Mouse (Mus musculus): ENCODE measurements around the gene Adam19.

The Adam19 gene

GRCm38 (mm10) chr11:46054311-46054710 is 1.5 kb upstream of the Adam19 start:
- CTCF ChIA-PET, result no interaction called here

GRCm38 (mm10) chr11:46054911-46055895 is 589 bp upstream of the Adam19 start:
- CTCF ChIA-PET, result interaction anchor here (0.6 to 0.7 kb wide), 2 partner anchors 160 to 1568 kb away, joined by 3 to 4 read pairs; no protein-coding TSS in a partner anchor

GRCm38 (mm10) chr11:46056770-46057411 is 1.1 kb downstream of the Adam19 start:
- CTCF ChIA-PET, result interaction anchor here (0.6 kb wide), 1 partner anchor 216 kb away, joined by 4 read pairs; no protein-coding TSS in a partner anchor

- CTCF ChIA-PET, result interaction anchor here (0.5 kb wide), 1 partner anchor 25 kb away, joined by 3 read pairs; no protein-coding TSS in a partner anchor
Measured at GRCm38 (mm10) chr11:46058011-46058410, 2.2 kb downstream of the Adam19 start.

- CTCF ChIA-PET, result interaction anchor here (0.7 kb wide), 4 partner anchors 67 to 993 kb away, joined by 3 to 12 read pairs (median 9); no protein-coding TSS in a partner anchor
Measured at GRCm38 (mm10) chr11:46058916-46059315, 3.1 kb downstream of the Adam19 start.

GRCm38 (mm10) chr11:46059887-46060650 is 4.3 kb downstream of the Adam19 start:
- CTCF ChIA-PET, result interaction anchor here (0.6 to 0.7 kb wide), 3 partner anchors 8 to 1809 kb away, joined by 3 to 4 read pairs (median 3); partner anchors contain the start of gene Gm12166

- CTCF ChIA-PET, result interaction anchor here (0.6 kb wide), 1 partner anchor 9 kb away, joined by 4 read pairs; the partner anchor contains the start of gene Gm12166
Measured at GRCm38 (mm10) chr11:46060651-46061020, 4.8 kb downstream of the Adam19 start.

GRCm38 (mm10) chr11:46061776-46062445 is 6.1 kb downstream of the Adam19 start:
- CTCF ChIA-PET, result no interaction called here

- CTCF ChIA-PET, result interaction anchor here (0.6 kb wide), 1 partner anchor 296 kb away, joined by 4 read pairs; no protein-coding TSS in a partner anchor
Measured at GRCm38 (mm10) chr11:46062569-46062968, 6.8 kb downstream of the Adam19 start.

- CTCF ChIA-PET, result interaction anchor here (0.6 to 1.2 kb wide), 3 partner anchors 10 to 295 kb away, joined by 4 to 7 read pairs (median 4); no protein-coding TSS in a partner anchor
Measured at GRCm38 (mm10) chr11:46062993-46063731, 7.4 kb downstream of the Adam19 start.

GRCm38 (mm10) chr11:46064767-46065166 is 9.0 kb downstream of the Adam19 start:
- CTCF ChIA-PET, result interaction anchor here (0.6 kb wide), 1 partner anchor 610 kb away, joined by 6 read pairs; no protein-coding TSS in a partner anchor

GRCm38 (mm10) chr11:46065201-46066011 is 9.6 kb downstream of the Adam19 start:
- CTCF ChIA-PET, result interaction anchor here (0.6 kb wide), 1 partner anchor 610 kb away, joined by 6 read pairs; no protein-coding TSS in a partner anchor

GRCm38 (mm10) chr11:46067371-46068060 is 11.7 kb downstream of the Adam19 start:
- CTCF ChIA-PET, result interaction anchor here (0.7 to 1.1 kb wide), 2 partner anchors 11 to 1351 kb away, joined by 3 to 24 read pairs; no protein-coding TSS in a partner anchor

- CTCF ChIA-PET, result interaction anchor here (0.6 kb wide), 1 partner anchor 432 kb away, joined by 7 read pairs; no protein-coding TSS in a partner anchor
Measured at GRCm38 (mm10) chr11:46068756-46069407, 13.1 kb downstream of the Adam19 start.

- CTCF ChIA-PET, result no interaction called here
Measured at GRCm38 (mm10) chr11:46069408-46070003, 13.7 kb downstream of the Adam19 start.

GRCm38 (mm10) chr11:46070161-46070560 is 14.4 kb downstream of the Adam19 start:
- CTCF ChIA-PET, result no interaction called here

- CTCF ChIA-PET, result interaction anchor here (1.6 kb wide), 1 partner anchor 12 kb away, joined by 3 read pairs; no protein-coding TSS in a partner anchor
Measured at GRCm38 (mm10) chr11:46070789-46071188, 15.0 kb downstream of the Adam19 start.
